Mouse (Mus musculus): Measurements from ENCODE around the gene Rgs10.
A peak's percentile ranks its signal among the peaks of the same experiment; 100 is the strongest.

Gene Rgs10

DNA sequence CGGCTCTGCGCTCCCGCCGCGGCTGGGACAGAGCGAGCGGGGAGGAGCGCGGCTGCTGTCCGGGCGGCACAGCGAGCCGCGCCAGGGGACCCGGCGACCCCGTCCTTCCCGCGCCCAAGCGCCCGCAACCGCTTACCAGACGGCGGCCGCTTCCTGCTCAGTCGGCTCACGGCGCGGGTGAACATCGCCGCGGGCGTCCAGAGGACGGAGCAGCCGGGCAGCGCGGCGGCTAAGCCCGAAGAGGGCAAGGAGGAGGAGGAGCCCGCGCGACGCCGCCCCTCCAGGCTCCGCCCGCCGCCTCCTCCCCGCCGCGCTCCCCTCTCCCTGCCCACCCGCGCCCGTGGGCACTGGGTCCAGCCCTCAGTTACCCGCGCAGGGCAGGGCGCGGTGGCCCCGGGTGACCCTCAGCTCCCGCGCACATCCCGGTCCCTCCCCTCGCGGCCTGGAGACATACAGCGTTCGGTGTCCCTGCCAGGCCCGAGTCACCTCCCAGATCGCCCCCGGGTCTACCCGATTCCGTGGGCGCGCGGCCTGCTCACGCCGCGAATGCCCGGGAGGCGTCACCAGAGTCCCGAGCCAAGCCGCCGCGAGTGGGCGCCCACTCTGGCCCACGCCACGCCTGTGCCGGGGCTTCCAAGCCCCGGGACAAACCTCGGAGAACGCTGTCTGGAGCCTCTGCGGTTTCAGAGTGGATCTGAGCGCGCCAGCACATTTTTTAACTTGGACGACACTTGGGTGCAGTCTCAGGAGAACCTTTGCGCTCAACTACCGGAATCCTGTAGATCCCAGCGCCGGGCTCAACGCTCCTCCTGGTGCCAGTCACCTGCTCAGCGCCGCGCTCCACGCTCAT lies at the start of gene Rgs10:
TSS of gene Rgs10 (minus strand) at position 829 of the 850 bp plus-strand sequence.
- DNase-seq (ENCODE audit: low read depth, low spot score) = no peak

DNA sequence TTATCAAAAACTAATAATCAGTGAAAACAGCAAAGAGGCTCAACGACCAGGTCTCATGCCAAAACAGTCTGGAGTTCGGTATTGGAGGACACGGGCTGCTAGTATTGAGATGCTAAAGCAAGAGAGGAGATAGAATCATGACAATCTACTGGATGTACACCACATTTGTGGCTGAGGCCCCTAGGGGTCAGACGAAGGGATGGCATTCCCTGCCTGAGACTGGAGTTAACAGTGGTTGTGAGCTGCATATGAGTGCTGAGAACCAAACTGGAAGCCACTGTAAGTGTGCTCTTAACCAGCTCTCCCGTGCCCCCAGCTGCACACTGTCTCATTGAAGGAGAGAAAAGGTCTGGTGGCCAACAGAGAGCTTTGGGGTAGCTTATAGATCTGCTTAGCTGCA lies 43.8 kb upstream of the Rgs10 start:
- DNase-seq (ENCODE audit: low read depth, low spot score) = no peak

DNA sequence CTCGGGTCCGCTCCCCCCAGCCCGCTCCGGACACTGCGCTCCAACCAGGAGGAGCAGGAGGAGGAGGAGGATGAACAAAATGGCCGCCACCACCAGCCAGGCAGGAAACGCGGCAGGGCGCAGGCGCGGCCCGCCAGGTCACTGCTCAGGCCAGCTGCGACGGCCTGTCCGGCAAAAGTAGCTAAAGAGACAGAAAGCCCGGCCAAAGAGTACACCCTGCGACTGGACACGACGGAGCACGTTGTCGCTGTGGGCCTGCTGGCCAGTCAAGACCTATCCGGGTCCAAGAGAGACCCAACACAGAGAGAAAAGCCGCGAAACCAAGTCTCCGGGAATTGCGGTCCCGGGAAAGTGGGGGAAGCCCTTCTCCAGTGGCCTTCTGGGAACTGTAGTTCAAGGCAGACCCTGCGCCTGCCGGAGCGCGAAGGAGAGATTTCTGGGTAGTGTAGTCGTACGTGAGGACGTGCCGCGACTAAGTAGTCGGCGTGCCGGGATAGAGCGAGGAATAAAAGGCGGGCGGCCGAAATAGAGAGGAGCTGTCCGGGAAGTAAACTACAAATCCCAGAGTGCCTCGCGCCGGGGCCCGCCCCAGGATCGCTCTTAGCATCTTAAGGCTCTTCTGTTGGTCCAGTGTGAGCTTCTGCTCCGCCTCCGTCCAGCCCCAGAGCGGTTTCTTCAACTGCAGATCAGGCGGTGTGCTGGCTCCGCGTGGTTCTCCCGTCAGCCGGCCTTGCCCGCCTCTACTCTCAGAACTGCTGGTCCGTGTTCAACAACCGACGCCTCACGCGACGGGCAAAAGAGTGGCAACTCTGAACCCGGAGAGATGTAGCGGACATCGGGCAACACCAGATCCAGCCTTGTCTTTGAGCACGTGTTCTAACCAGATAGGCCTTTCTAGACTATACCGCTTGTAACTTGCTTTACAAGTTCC lies 43.0 kb upstream of the Rgs10 start, which contains the start of gene Tial1:
TSS of gene Tial1 (minus strand) at position 433 of the 931 bp plus-strand sequence.
- peak; percentile 99 for DNase-seq (ENCODE audit: low read depth, low spot score)

DNA sequence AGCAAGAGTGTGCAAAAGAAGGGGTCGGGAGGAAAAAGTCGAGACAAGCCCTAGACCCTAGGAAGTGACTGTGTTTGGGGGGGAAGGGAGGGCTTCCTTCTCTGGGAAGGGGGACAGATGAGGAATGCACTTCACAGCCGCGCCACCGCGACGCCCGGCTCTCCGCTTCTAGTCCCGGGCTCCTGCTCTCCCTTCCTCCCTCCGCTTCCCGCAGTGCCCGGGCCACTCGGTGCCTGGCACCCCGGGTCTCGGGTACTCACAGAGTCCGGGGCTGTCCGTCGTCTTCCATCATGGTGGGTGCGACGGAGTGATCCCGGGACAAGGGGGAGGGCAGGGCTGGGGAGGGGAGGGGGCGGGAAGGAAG lies 42.3 kb upstream of the Rgs10 start:
- DNase-seq (ENCODE audit: low read depth, low spot score) = no peak

DNA sequence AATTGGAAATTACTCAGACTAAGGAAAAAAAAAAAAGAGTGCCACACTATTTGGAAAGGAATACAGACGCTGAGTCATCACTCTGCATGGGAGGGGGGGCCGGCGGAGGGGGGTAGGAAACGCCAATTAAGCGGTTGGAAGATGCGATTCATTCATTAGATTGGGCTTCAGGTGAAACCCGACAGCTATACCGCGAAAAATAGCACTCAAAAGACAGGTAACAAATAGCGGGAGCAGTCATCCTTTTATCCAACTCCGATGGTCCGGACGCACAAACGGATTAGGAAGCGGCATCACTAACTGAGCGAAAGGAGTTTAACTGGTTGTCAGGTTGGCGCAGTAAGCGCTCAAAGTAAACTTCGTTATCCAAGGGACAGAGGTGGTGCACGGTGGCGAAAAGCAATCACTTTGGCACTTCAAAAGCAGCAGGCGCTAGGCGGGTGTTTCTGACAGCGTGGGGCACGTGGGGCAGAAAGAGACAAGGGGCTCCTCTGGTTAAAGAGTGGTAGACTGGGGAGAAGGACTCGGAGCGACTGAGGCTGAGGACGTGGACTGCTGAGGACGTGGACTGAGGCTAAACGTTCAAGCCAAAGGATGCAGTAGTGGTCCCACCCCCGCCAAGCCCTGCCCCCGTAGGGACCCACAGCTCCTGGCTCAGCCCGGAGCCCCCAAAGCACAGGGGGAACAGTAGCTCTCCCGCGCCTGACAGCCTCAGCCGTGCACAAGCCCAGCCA lies 41.7 kb upstream of the Rgs10 start:
- DNase-seq (ENCODE audit: low read depth, low spot score) = no peak

DNA sequence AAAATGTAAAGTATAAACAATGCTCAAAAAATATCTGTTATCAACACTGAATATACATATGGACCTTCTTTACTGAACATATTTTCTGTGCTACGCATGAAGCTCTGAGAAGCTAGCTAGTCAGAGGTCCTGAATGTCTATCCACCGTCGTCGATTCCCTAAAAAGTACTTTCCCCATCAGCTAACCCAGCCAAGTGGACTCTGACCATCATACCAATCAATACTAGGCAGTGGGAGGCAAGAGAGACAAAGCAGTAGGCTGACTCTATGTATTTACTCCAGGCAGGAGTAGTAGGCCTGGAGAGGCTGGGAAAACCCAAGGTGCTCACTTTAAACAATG lies 41.2 kb upstream of the Rgs10 start:
- DNase-seq (ENCODE audit: low read depth, low spot score) = no peak

DNA sequence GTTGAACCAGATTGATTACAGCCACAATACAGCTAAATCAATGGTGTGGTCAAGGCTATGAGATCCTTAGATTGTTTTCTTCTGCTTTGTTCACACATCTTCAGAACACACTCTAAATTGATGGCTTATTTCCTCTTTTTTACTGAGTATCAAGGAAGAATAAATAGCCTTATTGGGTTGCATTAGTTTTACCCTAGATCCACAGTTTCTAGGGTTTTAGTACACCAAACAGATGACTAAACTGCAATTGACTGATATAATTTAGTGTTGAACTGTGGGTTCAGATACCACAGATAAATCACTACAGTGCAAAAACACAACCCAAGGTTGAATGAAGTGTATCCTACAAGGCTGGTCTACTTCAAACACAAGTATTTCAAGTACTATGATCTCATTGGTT lies 39.5 kb upstream of the Rgs10 start:
- no peak for DNase-seq (ENCODE audit: low read depth, low spot score)

DNA sequence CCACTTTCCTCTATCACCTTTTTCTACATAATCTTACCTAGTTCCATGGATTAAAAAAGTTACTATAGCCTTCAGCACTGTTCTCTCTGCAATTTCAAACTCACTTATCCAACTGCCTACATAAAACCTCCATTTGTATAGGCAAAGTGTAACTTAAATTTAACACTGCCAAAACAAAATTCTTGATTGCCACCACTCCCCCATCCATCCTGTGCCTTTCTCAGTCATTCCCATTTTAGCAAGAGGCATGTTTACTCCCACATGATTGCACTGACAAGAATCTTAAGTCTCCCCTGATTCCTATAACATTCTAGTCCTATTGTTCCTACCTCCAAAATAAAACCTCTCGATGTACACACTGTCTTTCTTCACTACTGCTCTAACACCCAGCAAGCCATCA lies 34.2 kb upstream of the Rgs10 start:
- DNase-seq (ENCODE audit: low read depth, low spot score) = no peak

DNA sequence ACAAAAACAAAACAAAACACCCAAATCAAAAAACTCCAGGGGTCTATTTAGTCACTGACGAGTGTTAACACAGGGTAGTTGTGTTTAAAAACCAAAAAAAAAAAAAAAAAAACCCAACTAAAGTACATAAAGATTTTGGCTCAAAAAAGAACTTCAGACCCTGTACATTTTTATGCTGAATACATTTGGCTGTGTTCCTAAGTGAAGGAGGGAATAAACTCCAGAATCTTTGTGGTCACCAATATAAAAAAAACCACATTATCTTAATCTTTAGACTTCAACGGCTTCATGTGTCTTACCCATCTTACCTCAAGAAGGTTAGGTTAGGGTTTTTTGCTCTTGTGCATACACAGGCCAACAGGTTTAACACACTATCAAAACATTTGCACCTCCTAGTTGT lies 22.0 kb upstream of the Rgs10 start:
- no peak for DNase-seq (ENCODE audit: low read depth, low spot score)

DNA sequence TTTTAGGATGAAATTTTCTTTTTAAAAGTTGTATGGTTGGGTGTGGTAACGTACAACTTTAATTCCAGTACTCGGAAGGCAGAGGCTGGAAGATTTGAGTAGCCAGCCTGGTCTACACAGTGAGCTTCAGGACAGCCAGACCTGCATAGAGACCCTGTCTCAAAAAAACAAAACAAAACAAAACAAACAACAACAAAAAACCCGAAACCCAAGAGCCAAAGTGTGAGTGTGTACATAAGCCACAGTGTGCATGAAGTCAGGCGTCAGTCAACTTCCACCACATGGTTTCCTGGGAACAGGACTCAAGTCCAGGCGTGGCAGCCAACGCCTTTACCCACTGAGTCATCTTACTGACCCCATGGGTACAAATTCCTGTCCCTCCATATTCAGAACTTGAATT lies 20.7 kb upstream of the Rgs10 start:
- no peak for DNase-seq (ENCODE audit: low read depth, low spot score)

DNA sequence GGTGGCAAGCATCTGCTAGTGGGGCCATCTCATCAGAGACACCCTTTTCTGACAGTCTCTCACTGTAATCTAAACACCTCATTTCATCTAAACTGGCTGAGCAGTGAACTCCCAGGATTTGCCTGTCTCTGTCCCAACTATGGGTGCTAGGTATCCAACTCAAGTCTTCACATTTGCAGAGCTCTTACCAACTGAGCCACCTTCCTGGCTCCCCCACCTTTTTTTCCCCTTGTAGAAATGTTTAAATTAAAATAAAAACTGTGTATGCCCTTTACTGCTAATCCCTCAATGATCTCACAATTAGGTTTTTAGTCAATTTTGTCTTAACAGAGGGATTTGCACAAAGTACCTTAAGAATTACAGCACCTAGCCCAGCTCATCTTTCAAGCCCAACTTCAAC lies 19.6 kb upstream of the Rgs10 start:
- no peak for DNase-seq (ENCODE audit: low read depth, low spot score)

DNA sequence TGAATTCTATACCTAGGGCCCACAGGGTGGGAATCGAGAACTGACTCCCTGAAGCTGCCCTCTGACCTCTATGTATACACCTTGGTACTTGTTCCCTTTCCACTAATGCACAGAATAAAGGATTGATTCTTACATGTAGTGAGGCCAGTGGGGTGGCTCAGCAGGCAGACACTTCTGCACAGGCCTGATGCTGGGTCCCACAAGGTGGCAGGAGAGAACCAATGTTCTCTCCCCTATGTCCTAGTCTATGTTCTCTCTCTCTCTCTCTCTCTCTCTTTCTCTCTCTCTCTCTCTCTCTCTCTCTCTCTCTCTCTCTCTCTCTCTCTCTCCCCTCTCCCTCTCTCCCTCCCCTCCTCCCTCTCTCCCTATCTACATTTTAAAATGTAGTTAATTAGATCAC lies 14.7 kb upstream of the Rgs10 start:
- no peak for DNase-seq (ENCODE audit: low read depth, low spot score)

DNA sequence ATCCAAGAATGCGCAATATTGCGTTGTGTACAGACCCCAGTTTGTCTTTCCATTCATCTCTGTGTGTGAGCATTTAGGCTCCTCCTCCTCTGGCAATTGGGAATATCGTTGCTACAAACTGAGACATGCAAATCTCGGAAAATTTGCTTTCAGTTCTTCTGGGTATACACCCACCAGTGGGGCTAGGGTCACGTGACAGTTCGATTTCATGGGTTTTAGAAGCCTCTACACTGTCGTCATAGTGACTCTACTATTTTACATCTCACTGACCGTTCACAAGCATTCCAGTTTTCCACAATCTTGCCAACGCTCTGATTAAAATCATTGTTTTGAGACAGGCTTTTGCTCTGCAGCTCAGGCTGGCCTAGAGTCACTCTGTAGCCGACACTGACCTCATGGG lies 14.0 kb upstream of the Rgs10 start:
- DNase-seq (ENCODE audit: low read depth, low spot score) = no peak

DNA sequence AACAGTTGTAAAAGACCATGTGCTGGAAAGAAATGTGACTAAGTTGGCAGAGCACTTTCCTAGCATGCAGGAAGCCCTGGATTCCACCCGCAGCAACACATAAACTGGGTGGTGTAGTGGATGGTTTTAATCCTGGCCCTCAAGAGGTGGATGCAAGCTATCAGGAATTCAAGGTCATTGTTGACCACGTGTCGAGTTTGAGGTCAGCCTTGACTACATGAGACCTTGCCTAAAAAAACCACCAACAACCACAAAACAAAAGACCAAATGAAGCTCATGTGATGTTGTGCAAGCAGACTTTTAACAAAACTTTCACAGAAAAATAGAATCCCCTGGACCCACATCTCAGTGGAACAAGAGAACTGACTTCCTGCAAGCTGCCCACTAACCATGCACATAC lies 3.9 kb upstream of the Rgs10 start:
- DNase-seq (ENCODE audit: low read depth, low spot score) = no peak

DNA sequence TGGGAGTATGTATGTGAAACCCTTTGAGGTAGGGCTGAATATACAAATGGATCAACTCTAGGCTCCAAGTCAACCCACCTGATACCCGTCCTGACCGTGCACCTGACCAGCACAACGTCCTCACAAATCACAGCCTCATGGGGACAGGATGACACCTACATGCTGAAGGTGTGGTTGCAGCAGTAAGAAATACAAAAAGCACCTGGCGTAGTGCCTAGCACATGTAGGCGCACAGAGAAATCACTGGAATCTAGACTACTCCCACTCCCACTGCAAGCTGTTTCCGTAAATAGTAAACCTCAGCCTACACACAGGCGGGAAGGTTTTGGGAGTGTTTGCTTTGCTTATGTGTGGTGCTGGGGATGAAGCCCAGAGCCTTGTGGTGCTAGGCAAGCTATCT lies 3.1 kb upstream of the Rgs10 start:
- DNase-seq (ENCODE audit: low read depth, low spot score) = peak; percentile 23

DNA sequence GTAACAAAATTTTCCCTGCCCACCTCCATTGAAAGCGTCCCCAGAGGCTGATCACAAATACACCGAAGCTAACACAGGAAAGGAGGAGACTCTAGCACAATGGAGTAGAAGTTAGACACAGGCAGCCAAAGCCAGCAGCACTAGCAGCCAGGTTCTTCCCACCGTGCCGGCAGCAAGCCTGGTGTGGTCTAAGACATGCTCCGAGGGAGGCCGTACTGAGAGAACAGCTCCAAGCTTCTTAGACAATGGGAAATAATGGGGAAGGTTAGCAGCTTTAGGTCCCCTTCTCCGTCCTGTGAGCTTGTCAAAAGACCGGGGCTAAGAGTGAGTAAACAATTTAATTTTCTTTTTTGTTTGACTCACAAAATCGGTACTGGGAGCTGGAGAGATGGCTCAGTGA lies 1.1 kb upstream of the Rgs10 start:
- no peak for DNase-seq (ENCODE audit: low read depth, low spot score)

DNA sequence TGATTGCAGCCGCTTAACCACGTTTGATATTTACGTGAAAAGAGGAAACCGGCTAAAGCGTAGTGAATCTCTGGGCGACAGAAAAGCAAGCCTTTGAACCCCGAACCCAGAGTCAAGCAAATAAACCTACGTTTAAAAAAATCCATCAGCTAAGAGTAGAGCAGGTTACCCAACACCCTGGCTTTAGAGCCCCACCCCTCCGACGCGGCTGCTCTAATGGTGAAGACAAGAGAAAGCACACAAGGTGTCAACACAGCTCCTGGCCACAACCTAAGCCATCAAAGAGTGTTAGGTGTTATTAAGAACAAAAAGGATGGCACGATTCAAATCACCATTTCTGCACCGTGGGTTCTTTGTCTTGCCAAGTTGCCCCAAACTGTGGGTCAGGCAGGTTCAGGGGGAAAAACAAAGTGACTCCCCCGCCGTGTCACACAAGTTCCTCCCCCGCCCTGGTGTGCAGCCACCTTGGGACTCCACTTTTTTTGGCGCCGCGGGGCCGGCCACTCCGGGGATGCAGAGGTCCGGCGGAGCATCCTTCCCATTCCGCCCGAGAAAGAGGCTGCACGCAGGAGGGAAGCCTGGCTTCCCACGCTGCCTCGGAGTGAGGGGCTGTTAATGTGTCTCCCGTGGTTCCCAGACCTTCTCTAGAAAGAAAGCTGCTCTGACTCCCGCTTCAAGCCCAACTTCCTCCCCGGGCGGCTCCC lies 1.2 kb downstream of the Rgs10 start:
- DNase-seq (ENCODE audit: low read depth, low spot score) = no peak

DNA sequence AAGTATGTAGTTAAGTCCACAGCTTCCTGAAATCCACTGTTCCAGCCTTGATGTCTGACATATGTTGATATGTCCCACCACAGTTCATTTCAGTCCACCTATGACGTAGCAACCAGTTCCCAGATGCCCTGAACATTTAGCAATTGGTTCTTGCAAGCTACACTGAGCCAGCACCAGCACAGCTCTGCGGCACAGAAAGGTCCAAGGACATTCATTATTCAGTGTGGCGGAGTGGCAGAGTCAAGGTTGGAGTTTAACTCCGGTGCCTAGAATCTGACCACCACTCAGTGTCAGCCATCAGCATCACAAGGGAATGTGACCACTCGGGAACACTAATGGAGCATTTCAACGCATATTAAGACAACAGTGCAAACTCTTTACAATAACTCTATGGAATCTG lies 1.9 kb downstream of the Rgs10 start:
- no peak for DNase-seq (ENCODE audit: low read depth, low spot score)

DNA sequence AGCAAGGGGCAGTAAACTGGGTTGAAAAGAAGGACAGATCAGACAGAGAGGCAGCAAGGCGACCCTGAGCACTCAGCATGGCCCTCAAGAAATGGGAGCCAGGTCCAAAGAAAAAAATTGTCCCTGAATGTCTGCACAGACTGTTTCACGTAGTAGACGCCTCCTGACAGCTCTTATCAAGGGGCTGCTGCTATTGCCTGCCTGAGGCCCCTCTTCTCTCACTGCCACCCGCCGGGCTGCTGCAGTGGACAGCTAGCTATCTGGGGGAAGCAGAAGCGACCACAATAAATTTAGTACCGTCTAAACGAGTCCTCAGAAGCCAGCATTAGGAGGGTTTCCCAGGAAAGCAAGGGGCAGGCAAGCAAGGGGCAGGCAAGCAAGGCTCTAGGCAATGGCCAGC lies 4.1 kb downstream of the Rgs10 start:
- no peak for DNase-seq (ENCODE audit: low read depth, low spot score)

DNA sequence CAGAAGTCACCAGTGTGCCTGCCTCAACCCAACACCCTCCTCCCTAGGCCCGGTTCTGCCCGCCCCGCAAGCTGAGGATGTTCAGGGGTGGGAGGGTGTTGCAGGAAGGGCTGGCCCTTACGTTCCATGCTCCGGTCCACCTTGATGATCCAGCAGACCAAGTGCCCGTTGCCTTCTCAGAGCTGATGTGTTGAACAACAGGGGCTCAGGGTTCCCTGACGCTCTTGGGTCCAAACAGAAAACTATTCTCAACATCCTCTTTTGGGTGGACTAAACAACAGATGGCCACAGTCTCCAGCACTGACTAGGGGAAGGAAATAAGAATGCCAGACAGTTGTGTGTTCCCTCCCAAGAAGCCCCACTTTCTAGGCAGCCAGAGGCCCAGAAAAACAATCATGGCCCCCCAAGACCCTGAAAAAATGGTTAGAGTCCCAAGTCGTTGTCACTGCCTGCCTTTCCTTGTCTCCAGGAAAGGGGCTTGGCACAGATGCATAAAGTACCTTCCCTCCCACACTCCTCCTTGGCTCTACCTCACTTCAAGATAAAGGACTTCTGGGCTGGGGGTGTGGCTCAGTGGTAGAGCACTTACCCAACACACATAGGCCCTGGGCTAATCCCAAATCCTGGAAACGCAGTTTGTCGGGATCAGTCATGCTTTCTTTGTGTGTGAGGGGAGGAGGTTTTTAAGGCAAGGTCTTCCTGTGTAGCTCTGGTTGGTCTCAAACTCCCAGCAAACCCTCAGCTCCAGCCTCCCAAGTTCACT lies 6.3 kb downstream of the Rgs10 start:
- no peak for DNase-seq (ENCODE audit: low read depth, low spot score)

Measured in telencephalon, adult 2 months (tissue).